Mouse (Mus musculus): ENCODE data around the gene Pyroxd1. TPM values are rescaled to one million over a fixed set of nuclear protein-coding genes. Genes with fewer than 3 reads are reported as not detected.

The Pyroxd1 gene
- total RNA-seq, 2 experiments from 2014 or later: 9.5 to 12.7 TPM

DNA sequence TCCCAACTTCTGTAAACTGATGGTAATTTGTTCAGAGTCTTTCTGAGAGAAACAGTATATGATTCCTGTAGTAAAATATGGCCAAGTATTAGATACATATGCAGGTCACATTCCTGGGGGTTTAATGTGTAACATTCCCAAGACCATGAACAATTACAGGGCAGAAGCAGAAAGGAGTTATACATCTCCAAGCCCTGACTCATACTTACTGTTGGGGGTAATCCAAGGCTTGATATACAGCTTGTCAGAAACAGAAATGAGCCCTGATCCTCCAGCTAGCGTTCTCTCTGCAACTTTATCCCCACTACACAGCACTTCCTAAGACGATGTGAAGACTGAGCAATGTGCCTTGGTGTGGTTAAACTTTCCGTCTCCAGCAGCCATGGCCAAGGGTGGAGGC lies 22.1 kb downstream of the Pyroxd1 start:
- no peak for DNase-seq (ENCODE audit: low spot score in 2 of 2)

DNA sequence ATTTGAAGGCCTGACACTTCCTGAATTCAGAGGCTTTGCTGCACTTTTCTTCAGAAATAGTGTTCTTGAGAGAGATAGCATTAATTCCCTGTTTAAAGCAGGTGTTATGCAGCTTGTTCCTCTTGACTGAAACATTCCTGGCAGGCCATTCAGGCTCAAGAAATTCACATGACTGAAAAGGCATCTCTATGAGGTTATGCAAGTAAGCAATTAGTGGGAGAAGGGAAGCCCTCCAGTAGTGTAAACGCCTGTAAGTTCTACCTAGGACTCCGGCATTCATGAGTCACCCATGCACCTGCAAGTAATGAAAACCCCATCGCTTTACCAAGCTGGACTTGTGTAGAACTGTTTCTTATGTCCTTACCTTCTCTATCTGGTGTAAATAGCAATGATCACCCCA lies 24.1 kb downstream of the Pyroxd1 start:
- no peak for DNase-seq (ENCODE audit: low spot score in 2 of 2)

DNA sequence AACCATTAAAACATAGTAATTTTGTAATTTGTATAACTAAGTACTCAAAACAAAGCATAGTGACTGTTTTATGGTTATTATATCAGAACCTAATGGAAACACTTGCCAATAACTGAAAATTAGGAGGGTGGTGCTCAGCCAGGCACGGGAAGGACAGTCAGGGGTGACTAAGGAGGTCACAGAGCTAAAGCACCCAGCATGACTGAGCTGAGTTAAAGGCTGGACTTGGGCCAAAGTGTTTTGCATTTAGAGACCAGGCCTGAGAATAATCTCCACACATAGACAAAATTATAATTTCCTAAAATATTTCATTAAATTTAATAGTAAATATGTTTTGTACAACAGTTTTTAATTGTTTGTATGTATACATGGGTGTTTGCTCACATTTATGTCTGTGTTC lies 31.6 kb downstream of the Pyroxd1 start:
- no peak for DNase-seq (ENCODE audit: low spot score in 2 of 2)

- DNase-seq (ENCODE audit: low spot score in 2 of 2): no peak
Observed at GRCm38 (mm10) chr6:142378576-142379330, 33.3 kb downstream of the Pyroxd1 start.

DNA sequence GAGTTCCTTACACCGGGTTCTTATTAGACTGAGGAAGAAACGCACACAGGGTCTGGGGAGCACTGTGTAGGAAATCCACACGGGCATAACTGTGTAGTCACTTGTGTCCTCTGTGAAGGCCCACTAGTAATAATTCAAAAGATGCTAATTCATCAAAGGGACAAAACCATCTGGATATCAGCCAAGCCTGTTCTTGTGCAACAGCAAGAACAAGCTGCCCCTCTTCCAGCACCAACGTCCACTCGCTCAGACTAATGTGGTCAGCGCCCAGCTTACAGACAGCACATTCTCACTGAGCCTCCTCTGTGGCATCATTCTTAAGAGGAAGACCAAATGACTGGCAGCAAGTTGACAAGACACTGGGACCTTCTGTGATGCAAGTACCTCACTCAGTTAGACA lies 34.5 kb downstream of the Pyroxd1 start:
- no peak for DNase-seq (ENCODE audit: low spot score in 2 of 2)

DNA sequence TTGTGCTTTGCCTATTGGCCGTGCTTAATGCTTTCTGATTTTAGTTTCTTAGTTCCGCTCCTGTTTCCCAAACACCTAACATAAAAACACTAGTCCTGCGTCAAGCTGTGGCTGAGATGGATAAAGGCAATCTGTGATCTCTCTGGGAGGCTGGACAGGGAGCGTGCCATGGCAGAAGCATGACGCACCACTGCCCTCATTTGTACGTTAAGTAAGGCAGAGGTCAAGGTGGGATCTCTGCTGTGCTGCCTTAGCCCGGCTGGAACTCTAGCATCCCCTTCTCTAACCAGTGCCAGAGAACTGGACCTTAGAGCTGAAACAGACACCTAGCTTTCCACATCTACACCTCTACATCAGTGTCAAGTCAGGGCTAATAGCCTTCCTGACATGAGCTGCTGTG lies 36.2 kb downstream of the Pyroxd1 start:
- no peak for DNase-seq (ENCODE audit: low spot score in 2 of 2)

GRCm38 (mm10) chr6:142384521-142384920 lies 39.1 kb downstream of the Pyroxd1 start:
- no peak for DNase-seq (ENCODE audit: low spot score in 2 of 2)

DNA sequence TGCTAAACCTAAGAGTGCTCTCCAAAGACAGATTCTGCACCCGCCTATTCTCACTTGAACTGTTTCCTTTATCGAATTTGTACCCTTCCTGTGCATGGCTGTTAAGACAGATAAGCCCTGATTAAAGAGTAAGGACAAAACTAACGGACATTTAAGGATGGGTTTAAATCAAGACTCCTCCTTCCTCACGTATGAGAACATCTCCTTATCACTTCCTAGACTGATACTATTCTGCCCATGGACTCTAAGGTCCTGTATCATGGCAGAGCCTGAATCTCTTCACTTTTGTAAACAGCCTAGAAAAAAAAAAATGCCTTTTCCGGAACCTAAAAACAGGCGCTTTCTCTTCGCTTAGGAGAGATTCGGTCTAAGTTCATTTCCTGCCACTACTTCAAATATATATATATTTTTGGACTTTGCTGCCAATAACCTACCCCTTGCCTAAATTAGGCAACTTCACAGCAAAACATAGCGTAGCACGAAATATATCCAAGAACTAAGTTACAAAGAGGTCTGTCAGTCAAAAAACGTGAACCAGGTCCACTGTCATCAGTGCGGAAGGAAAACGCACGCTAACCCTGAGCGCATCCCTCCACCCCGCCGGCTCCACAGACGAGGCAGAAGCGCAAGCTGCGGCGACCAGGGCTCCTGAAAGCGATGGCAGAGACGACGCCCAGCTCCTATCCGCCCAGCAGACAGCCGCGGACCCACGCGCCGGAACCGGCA lies 41.0 kb downstream of the Pyroxd1 start:
- no peak for DNase-seq (ENCODE audit: low spot score in 2 of 2)

- peak; percentile 98 to 99 for DNase-seq (ENCODE audit: low spot score in 2 of 2)
Observed at GRCm38 (mm10) chr6:142387011-142387754, 41.7 kb downstream of the Pyroxd1 start, which contains the start of the genes Recql and Golt1b. Gene Recql, minus strand, starts transcription at chr6:142387087. Gene Golt1b, plus strand, starts transcription at chr6:142387221.

DNA sequence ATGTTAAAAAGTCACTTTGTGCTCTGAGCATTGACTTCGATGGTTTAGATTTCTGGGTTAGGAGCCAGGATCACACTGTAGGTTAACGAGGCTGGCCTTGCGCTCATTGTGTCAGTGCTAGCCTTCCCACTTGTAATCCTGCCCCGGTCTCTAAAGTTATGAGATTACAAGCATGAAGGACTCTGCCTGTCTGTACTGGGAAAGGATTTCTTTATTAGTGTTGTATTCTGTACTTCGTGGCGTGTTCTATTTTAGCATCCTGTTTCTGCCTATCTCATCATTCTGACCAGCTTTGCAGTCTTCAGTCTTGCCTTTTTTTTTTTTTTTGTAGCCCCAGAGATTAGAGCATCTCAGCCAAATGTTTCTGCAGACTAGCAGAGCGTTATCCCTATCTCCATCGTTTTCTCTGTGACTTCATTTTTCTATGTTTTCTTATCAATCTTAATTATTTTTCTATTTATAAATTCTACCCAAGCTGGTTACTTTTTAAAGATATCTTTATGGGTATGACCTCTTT lies 42.4 kb downstream of the Pyroxd1 start:
- no peak for DNase-seq (ENCODE audit: low spot score in 2 of 2)

DNA sequence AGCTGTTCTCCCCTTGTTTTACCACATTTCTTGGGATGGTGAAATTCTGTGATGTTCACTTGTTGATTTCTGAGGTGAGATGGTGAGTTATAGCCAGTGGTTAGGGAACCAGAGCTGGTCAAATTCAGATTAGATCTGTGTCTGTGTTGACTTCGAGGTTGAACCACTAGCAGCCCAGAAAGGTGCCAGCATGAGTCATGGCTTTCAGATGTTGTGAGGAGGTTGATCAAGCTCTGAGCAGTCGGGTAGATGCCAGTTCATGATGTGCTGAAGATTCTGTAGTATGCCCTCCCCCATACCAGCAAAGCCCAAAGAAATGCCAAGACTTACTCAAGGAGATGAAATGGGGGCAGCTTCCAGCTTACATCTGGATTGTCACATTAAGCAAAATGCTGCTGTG lies 43.6 kb downstream of the Pyroxd1 start:
- no peak for DNase-seq (ENCODE audit: low spot score in 2 of 2)

DNA sequence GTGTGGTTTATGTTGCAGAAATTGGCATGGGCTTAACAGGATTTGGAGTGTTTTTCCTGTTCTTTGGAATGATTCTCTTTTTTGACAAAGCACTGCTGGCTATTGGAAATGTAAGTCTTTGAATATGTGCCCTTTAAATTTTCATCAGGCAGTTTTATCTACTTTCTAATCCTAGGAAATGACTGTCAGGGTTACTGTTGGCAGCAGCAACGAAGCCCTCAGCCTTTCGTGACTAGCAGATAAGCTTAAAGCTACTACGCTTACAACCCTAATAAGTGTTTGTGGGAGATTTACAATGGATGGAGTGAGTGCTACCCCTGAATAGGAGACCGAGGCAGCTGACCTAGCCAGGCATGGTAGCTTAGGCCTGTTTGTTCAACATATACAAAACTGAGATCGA lies 46.9 kb downstream of the Pyroxd1 start:
- DNase-seq (ENCODE audit: low spot score in 2 of 2): no peak

DNA sequence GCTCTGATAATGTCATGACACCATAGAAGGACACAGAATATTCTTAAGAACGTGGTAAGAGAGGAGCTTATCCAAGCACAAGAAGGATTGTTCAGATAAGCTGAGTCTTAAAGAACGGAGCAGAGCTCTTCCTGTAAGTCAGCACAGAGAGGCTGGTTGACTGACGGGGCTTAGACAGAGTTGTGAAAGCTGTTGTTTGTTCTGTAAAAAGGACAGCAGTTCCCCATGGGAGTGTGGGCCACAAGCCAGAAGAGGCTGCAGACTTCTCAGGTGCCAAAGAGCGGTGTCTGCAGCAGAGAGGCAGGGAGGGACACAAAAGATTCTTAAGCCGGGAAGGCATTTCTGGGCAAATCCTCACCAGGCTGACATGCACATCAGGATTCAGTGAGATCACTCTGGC lies 49.2 kb downstream of the Pyroxd1 start:
- DNase-seq (ENCODE audit: low spot score in 2 of 2): no peak

- DNase-seq (ENCODE audit: low spot score in 2 of 2): no peak
Observed at GRCm38 (mm10) chr6:142395756-142396155, 50.3 kb downstream of the Pyroxd1 start.

GRCm38 (mm10) chr6:142411140-142411539 lies 65.7 kb downstream of the Pyroxd1 start:
- no peak for DNase-seq (ENCODE audit: low spot score in 2 of 2)

Other genes starting within 250 kb of the Pyroxd1 start
- not detected for gene Slco1a6, start 137.1 kb upstream of the Pyroxd1 start, total RNA-seq (2021)
- gene Iapp, start 47.2 kb upstream of the Pyroxd1 start, total RNA-seq (2021): not detected
- not detected for gene Slco1a5, start 22.7 kb upstream of the Pyroxd1 start, total RNA-seq (2021)
- 10 to 100 TPM; 11.1 to 12.3 TPM for gene Recql, start 41.4 kb downstream of the Pyroxd1 start, total RNA-seq (2021)
- 10 to 100 TPM; 35.5 to 38.9 TPM for gene Golt1b, start 41.6 kb downstream of the Pyroxd1 start, total RNA-seq (2021)
- under 1 TPM; 0.19 to 0.33 TPM for gene Spx, start 67.8 kb downstream of the Pyroxd1 start, total RNA-seq (2021)
- 10 to 100 TPM; 11.9 to 25.7 TPM for gene Gys2, start 127.5 kb downstream of the Pyroxd1 start, total RNA-seq (2021)
- gene Ldhb, start 162.3 kb downstream of the Pyroxd1 start, total RNA-seq (2021): 100 to 1,000 TPM; 208 to 422 TPM
- 10 to 100 TPM in 1 of 2 experiments, 1 to 10 TPM in 1; 6.4 to 10.9 TPM for gene Kcnj8, start 226.0 kb downstream of the Pyroxd1 start, total RNA-seq (2021)